Mouse (Mus musculus): ENCODE measurements around the gene Tex46.

Gene Tex46

DNA sequence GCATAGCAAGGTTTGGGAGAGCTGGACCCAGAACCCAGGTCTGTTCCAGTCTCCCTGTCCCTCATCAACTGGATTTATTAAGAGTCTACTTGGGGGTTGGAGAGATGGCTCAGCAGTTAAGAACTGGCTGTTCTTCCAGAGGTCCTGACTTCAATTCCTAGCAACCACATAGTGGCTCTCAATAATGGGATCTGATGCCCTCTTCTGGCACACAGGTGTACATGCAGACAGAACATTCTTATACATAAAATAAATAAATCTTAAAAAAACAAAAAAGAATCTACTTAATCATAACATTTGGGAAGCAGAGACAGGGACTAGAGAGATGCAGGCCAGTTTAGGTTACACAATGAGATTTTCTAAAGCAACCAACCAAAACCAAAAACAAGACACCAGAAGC lies 25.8 kb downstream of the Tex46 start:
- no peak for DNase-seq

DNA sequence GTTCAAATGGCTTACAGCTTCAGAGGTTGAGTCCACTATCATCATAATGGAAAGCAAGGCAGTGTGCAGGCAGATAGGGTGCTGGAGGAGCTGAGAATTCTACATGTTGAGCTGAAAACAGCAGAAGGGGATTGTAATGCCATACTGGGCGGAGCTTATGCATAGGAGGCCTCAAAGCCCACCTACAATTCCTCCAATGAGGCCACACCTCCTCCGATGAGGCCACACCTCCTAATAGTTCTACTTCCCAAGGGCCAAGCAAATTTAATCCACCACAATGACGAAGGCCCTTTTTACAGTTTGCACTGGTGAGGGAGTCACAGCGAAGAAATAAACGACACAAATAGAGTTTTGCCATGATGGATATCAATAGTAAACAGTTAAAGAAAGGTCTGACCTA lies 26.3 kb downstream of the Tex46 start:
- no peak for DNase-seq

DNA sequence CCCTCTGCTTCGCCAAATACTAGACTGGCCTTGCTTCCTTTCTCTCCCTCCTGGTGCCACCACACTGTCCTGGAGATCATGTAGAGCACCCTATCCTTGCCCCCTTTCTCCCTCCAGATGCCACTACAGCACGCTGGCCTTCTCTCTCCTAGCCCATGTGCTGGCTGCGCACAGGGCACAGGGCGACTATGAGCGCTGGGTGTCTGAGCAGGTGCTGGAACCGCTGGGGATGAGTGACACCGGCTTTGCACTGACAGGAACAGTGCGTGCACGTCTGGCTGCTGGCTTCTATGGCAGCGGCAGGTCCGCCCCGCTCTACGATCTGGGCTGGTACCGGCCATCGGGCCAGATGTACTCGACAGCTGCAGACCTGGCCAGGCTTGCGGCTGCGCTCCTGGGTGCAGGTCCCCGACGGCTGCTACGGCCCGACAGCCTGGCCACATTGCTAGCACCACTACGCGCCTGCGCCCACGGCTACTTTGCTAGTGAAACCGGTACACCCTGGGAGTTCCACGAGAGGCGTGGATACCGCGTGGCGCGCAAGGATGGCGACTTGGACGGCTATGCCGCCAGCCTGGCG lies 26.8 kb downstream of the Tex46 start:
- no peak for DNase-seq

DNA sequence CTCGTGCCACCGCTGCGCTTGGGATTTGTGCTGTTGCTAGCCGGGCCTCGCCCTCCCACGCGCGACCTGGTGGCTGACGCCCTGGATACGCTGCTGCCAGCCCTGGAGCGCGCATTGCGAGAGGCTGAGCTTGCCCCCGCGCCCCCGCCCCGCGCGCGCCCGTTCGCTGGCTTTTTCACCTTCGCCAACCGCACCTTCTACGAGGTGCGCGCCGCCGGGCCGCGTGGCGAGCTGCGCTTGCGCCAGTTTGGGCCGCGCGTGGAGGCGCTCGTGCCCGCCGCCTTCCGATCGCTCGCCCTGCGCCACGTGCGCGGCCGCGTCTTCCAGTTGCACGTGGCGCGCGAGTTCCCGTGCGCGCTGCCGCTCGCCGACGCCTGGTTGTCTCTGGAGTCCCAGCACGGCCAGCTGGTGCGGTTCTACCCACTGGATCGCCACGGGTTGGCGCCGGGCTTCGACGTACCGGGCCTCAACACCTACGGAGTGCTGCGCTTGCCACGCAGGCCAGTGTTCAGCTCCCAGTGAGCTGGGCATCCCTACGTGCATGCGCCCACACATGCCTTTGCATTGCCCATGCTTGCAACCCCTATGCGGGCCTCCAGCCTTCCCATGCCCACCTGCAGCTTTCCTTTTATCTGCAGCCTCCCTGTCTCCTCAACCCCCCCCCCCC lies 27.5 kb downstream of the Tex46 start:
- no peak for DNase-seq

DNA sequence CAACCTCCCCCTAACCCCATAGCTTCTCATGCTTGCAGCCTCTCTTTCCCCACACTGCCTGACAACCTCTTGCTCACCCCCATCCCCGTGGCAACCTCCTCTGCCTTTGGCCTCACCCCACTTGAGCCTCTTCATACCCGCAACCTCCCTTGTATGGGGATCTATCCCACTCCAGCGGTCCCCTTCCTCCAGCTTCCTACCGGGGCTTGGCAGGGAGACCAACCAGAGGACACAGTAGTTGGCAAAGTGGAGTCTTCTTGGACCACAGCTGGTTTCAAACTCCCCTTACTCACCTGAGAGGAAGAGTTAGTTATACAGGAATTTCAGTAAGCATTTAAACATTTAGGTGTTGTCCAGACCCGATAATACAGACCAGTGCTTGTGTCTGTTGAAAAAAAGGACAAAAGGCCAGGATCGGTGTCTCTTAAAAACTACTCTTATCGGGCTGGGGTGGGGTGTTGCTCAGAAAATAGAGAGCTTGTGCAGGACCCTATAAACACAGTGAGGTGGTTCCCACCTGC lies 28.1 kb downstream of the Tex46 start:
- no peak for DNase-seq

DNA sequence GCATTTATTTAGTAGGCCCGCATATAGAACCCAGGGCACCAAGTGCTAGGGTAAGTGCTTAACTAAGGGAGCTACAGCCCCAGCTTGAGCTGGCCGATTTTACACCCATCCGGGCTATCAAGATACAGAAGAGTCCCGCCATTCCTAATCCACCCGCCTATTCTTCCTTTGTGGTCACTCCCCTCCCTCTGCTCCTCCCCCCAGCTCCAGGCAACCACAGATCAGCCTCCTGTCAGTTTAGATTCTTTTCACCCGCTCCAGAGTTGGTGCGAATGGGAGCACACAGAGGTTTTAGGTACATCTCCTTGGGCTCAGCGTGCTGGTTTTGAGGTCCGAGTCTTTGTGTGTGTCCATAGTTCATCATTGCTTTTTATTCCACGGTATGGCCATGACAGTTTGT lies 28.7 kb downstream of the Tex46 start:
- DNase-seq: no peak

DNA sequence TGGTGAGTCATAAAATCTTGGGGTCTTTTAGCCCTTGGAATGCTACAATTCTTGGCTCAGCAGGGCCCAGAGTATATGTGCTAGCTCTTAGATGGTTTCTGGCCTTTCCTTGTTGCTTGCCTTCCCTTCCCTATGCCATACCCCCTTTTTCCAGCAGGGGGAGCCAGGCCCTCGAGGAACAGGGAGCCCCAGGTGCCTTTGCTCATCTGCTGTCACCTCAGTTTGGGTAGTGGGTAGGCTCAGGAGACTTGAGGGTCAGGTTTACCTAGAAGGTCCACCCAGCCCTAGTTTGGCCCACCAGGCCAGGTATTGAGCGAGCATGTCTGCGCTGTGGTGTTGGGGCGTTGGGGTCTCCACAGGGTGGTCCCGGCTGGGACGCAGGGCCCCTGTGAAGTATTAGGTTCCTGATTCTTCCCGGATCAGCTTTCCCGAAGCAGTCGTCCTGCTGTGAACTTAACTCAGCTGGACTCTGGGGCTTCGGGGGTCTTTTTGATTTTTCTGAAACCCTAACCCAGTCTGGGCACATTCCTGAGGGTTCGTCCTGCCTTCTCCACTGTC lies 38.8 kb downstream of the Tex46 start:
- peak; percentile 31 for DNase-seq

DNA sequence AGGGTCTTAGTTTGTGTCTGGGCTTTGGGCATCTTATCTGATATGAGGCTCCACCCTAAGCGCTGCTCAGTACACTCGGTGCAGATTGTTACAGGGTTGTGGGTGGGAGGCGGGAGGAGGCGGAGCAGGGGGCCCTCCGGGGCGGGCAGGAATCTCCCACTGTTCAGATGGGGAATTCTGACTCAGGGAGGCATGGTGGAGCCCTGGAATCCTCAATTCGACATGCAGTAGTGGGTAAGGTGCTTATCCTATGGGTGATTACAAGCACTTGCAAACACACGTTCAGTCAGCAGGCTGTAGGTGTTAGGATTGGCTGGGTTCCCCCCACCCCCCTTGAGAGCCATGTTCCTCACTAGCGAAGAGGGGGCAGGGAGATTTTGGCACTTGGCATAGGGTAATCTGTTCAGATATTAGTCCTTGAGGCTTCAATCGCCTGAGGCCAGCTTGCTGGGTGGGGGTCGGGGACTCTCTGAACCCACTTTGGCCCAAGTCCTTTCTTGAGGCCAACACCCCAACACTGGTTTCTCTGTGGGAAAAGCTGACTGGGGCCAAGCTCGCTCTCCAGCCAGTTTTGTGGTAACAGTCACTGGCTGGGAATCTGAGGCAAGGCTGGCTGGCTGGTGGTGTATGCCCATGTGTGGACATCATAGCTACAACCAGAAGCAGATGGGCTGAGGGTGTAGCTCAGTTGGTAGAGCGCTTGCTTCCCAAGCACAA lies 39.4 kb downstream of the Tex46 start:
- no peak for DNase-seq

DNA sequence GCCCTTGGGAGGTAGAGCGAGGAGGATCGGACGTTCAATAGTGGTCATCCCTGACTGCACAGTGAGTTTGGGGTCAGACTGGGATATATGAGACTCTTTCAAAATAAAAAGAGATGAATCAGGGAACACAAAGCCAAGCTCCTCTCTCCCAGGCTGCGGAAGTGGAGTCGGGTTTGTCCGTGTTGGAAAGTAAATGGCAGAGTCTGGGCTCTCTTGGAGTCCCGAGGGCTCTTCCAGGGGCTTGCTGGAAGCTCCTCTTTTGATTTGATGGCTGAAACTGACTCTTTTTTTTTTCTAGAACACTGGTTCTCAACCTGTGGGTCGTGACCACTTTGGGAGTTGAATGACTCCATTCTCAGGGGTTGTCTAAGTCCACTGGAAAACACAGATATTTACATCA lies 40.0 kb downstream of the Tex46 start:
- DNase-seq: no peak

DNA sequence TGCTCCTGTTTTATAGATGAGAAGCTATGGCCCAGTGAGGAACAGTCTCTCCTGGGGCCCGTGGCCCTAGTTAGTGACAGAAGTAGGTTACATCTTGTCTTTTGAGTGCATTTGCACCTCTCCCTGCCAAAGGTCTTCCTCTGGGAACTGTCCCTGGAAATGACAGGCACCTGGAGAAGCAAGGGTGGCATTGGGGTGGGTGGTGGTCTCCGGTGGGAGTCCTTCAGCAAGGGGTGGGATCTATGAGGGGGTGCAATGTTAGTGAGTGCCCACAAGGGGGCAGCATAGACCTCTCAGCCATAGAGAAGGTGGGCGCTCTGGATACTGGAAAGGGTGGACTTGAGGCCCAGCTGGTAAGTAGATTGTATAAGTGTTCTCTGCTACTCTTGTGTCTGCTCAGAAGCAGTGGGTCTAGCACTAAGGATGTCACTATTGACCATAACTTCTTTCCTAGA lies 41.1 kb downstream of the Tex46 start:
- no peak for DNase-seq

DNA sequence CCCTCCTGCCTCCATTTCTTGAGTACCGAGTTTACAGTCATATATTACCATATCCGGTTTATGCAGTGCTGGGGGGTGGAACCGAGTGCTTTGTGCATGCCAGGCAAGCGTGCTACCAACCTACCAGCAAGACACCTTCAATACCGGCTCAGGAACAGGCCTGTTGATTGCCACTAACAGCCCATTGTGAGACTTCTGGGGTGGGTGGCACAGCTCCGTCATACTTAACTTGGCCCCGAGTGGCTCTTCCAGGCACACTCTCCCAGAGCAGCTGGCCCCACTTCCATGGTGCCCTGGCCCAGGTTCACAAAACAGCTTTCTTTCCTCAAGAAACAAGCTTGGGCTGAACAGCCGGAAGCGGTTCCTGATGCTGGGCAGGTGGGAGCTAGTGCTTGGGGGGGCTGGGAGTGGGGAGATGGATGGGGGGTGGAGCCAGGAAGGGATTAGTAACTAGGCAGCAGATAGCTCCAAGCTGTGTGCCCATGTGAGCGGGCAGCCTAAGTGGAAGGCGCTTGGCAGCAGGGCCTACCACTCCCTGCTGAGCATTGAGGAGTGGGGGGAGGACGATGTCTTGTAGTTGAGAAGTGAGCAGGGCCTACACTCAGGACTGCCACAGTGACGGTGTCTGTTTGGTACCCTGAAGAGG lies 41.8 kb downstream of the Tex46 start:
- DNase-seq: no peak

DNA sequence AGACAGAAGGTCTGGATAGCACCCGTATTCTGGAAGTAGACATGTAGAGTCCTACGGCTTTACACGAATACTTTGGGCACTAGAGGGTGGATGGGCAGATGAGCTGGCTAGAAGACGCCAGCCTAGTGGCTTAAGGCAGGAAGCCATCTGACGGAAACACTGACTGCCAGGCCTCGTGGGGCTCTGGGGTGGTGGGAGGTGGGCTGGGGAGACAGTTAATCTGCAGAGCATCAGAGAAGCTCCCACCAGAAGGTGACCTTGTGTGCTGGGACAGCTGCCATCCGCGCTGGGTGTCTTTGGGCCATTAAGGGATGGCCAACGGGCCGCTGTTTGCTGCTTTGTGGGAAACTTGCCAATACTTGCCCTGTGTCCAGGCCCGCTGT lies 42.3 kb downstream of the Tex46 start:
- DNase-seq: no peak

DNA sequence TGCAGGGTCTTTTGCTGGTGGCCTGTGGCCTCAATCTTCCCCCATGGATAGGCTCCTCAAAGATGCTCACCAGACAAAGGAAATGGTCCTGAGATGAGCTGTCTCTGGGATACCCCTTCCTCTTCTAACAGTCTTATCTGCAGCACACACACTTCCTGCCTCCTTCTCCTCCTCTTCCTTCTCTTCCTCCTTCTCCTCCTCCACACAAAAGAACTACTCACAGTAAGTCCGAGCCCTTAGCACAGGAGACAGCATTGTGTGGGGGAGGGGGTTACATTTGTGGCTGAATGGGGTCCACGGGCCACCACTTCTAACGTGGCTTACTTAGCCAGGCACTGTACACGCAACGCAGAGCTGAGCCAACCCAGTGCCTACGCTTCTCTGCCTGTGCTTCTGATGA lies 42.8 kb downstream of the Tex46 start:
- no peak for DNase-seq

DNA sequence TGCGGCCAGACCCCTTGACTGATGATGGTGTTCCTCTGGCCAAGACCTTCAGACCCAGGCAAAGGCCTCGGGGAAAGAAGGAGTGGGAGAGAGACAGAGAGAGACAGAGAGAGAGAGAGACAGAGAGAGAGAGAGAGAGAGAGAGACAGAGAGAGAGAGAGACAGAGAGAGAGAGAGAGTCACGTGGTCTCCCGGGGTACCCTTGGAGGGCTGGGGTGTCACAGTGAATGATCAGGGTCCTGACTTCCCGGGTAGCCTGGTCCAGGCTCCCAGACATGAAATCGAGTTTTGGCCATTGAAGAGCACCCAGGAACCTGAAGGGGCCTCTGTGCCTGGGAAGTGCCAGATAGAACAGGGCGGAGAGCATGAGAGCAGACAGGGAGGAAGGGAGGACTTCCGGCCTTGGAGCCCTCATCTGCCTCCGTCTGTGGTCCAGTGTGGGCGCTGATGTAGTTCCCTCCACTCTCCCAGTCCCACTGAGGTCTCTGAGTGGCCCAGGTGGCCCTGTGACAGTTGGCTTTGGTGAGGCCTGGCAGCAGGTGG lies 43.5 kb downstream of the Tex46 start:
- DNase-seq: no peak

DNA sequence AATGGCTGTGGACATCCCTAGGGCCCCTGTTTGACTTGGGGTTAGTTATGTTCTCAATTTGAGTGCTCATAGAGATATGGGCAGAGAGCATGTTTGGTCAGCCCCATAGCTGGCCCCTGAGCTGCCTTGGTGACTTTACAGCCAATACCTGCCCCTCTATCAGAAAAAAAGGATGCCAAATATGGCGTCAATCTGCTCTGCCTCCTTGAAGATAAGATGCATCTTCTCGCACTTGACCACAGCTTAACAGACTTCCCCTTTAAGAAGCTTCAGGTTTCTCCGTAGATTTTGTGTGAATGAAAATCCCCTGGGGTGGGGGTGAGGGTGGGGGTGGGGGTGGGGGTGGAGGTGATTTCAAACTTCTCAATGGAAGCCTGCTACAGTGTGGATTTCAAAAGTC lies 47.7 kb downstream of the Tex46 start:
- DNase-seq: no peak

All from kidney, adult 11 months (tissue).